Mouse (Mus musculus) midbrain, embryonic 10.5 days (tissue): ENCODE results near the gene Gm10643. TPM values are rescaled to one million over a fixed set of nuclear protein-coding genes. Genes with fewer than 3 reads are reported as not detected.

Experiments used
- DNase-seq: peaks from one replicate; pipeline ENCODE4 v3.0.0-alpha.2; 2017; ENCODE audit warnings: low spot score
- H3K27ac ChIP-seq: fragments of 300-500 bp; sonication (generic); replicated peaks from 2 replicates; pipeline ENCODE4 v1.5.1; 2016; ENCODE audit warnings: mild to moderate bottlenecking
- H3K27me3 ChIP-seq: fragments of 300-500 bp; sonication (generic); 2 replicates; pipeline ENCODE4 v1.6.1; 2016; ENCODE audit warnings: low read depth, mild to moderate bottlenecking; ENCODE audit not compliant: poor library complexity, severe bottlenecking
- H3K36me3 ChIP-seq: fragments of 300-500 bp; sonication (generic); 2 replicates; pipeline ENCODE4 v1.6.1; 2016; ENCODE audit warnings: mild to moderate bottlenecking, moderate library complexity
- H3K4me1 ChIP-seq: fragments of 300-500 bp; sonication (generic); 2 replicates; pipeline ENCODE4 v1.6.1; 2016
- H3K4me3 ChIP-seq: fragments of 300-500 bp; sonication (generic); 2 replicates; pipeline ENCODE4 v1.5.1; 2016; ENCODE audit warnings: mild to moderate bottlenecking, moderate library complexity
- H3K9me3 ChIP-seq: fragments of 300-500 bp; sonication (generic); replicated peaks from 2 replicates; pipeline ENCODE4 v1.6.1; 2016; ENCODE audit warnings: mild to moderate bottlenecking
- WGBS: fragments of 180-500 bp; shearing (Covaris S2); methylation state at CpG from one replicate; pipeline ENCODE4 v1.1.7; 2016; 5-methylcytosine and 5-hydroxymethylcytosine counted together
- microRNA counts: library from miRNA; unstranded; fragments of <30 nt; microRNA quantifications from one replicate; lab custom pipeline; 2017
- microRNA-seq: library from miRNA; unstranded; fragments of <30 nt; microRNA quantifications from one replicate; pipeline ENCODE4, GENCODE M21; 2017
- polyA plus RNA-seq: library from polyadenylated mRNA; unstranded; fragments of >200 nt; fragmentation: Nextera tagmentation; extraction: Ambion mirVana; gene quantifications from 2 replicates; pipeline ENCODE4 v1.2.1, GENCODE M21; 2016

Gene Gm10643
- polyA plus RNA-seq, 1 experiment from 2014 or later: 0.69 TPM

GRCm38 (mm10) chr8:84023085-84023484, 41.9 kb downstream of the Gm10643 start:
- DNase-seq: no peak
- H3K9me3 ChIP-seq: no peaks in the 10 kb centered on the region
- no peak overlapping the region for H3K4me3 ChIP-seq
- WGBS: 70% methylated on average over 5 of the region's 5 CpGs
- no peak overlapping the region for H3K27ac ChIP-seq
- peaks cover 80% of the 10 kb centered on the region for H3K27me3 ChIP-seq
- no peaks in the 10 kb centered on the region for H3K36me3 ChIP-seq
- peaks cover 45% of the 10 kb centered on the region for H3K4me1 ChIP-seq

- H3K4me3 ChIP-seq: peak overlapping the region; percentile 21
- peaks cover 68% of the 10 kb centered on the region for H3K27me3 ChIP-seq
- H3K9me3 ChIP-seq: no peaks in the 10 kb centered on the region
- H3K27ac ChIP-seq: peak overlapping the region; percentile 75
- H3K36me3 ChIP-seq: no peaks in the 10 kb centered on the region
- 44% methylated on average over 12 of the region's 12 CpGs for WGBS
- no peak for DNase-seq
- H3K4me1 ChIP-seq: peaks cover 41% of the 10 kb centered on the region
These were observed 43.4 kb downstream of the Gm10643 start for GRCm38 (mm10) chr8:84021569-84021968.

- no peaks in the 10 kb centered on the region for H3K9me3 ChIP-seq
- DNase-seq: no peak
- peak within 1 kb of the TSS; percentile 21 for H3K4me3 ChIP-seq
- no peaks in the 10 kb centered on the region for H3K36me3 ChIP-seq
- peaks cover 64% of the 10 kb centered on the region for H3K27me3 ChIP-seq
- WGBS: 3% methylated on average over 18 of the region's 18 CpGs
- H3K4me1 ChIP-seq: peaks cover 36% of the 10 kb centered on the region
- H3K27ac ChIP-seq: peak within 1 kb of the TSS; percentile 75
These were observed 43.8 kb downstream of the Gm10643 start, which contains the start of gene Palm3 for GRCm38 (mm10) chr8:84021096-84021495. Palm3 (plus strand) TSS chr8:84021471.

- H3K4me1 ChIP-seq: peaks cover 28% of the 10 kb centered on the region
- DNase-seq: no peak
- H3K27me3 ChIP-seq: peaks cover 57% of the 10 kb centered on the region
- no peaks in the 10 kb centered on the region for H3K9me3 ChIP-seq
- no peak overlapping the region for H3K4me3 ChIP-seq
- H3K36me3 ChIP-seq: no peaks in the 10 kb centered on the region
- WGBS: 91% methylated on average over 9 of the region's 9 CpGs
- no peak overlapping the region for H3K27ac ChIP-seq
These were observed 45.2 kb downstream of the Gm10643 start for GRCm38 (mm10) chr8:84019738-84020137.

- 97% methylated on average over 5 of the region's 5 CpGs for WGBS
- Histone ChIP-seq H3K27me3 (peaks cover 71% of the 10 kb centered on the region), H3K36me3 (no peaks in the 10 kb centered on the region), H3K4me1 (peaks cover 26% of the 10 kb centered on the region), H3K27ac (no peak overlapping the region), H3K9me3 (no peaks in the 10 kb centered on the region), H3K4me3 (no peak overlapping the region)
- DNase-seq: no peak
These were observed 49.1 kb downstream of the Gm10643 start for GRCm38 (mm10) chr8:84015833-84016232.

MicroRNAs within 50 kb of the gene (microRNA counts, 519-probe panel; counts per million panel counts)
- microRNA mmu-miR-709 (lab: Ali Mortazavi, UCI): 1,301 counts per million, percentile 2 among the panel's probes with 10 or more counts

Small RNA genes within 50 kb of the gene (microRNA-seq; reads per million reads assigned to microRNA genes)
- gene Mir709: not detected

Other genes with a start within 250 kb of the Gm10643 start
- 8.6 and 11.3 TPM in 2 replicates for gene Adgrl1, start 165.0 kb downstream of the Gm10643 start, polyA plus RNA-seq
- gene Gm10644, start 109.9 kb downstream of the Gm10643 start, polyA plus RNA-seq: 0.94 and 1.0 TPM in 2 replicates
- gene Asf1b, start 109.6 kb downstream of the Gm10643 start, polyA plus RNA-seq: 106 and 115 TPM in 2 replicates
- 169 and 178 TPM in 2 replicates for gene Prkaca, start 92.1 kb downstream of the Gm10643 start, polyA plus RNA-seq
- gene Samd1, start 67.5 kb downstream of the Gm10643 start, polyA plus RNA-seq: 8.0 and 8.5 TPM in 2 replicates
- gene 1700067K01Rik, start 63.6 kb downstream of the Gm10643 start, polyA plus RNA-seq: 0.68 and 0.99 TPM in 2 replicates
- 0.20 and 0.67 TPM in 2 replicates for gene 2210011C24Rik, start 53.0 kb downstream of the Gm10643 start, polyA plus RNA-seq
- 7.9 and 8.0 TPM in 2 replicates for gene Palm3, start 43.7 kb downstream of the Gm10643 start, polyA plus RNA-seq
- 0.17 and 0.21 TPM in 2 replicates for gene Il27ra, start 22.5 kb downstream of the Gm10643 start, polyA plus RNA-seq
- gene Rln3, start 20.1 kb downstream of the Gm10643 start, polyA plus RNA-seq: 0.20 TPM in 1 of 2 replicates, not detected in the other
- gene Rfx1, start 1.7 kb upstream of the Gm10643 start, polyA plus RNA-seq: 7.7 and 8.6 TPM in 2 replicates
- 16.3 and 17.5 TPM in 2 replicates for gene Dcaf15, start 39.6 kb upstream of the Gm10643 start, polyA plus RNA-seq
- 0.09 and 0.14 TPM in 2 replicates for gene Podnl1, start 60.9 kb upstream of the Gm10643 start, polyA plus RNA-seq
- gene Cc2d1a, start 82.8 kb upstream of the Gm10643 start, polyA plus RNA-seq: 14.0 and 18.1 TPM in 2 replicates
- gene 4930432K21Rik, start 82.9 kb upstream of the Gm10643 start, polyA plus RNA-seq: 2.4 TPM in 2 replicates
- gene Nanos3, start 120.1 kb upstream of the Gm10643 start, polyA plus RNA-seq: 3.0 and 5.6 TPM in 2 replicates
- gene Zswim4, start 171.9 kb upstream of the Gm10643 start, polyA plus RNA-seq: 30.4 and 39.5 TPM in 2 replicates
- gene D8Ertd738e, start 184.6 kb upstream of the Gm10643 start, polyA plus RNA-seq: 363 and 389 TPM in 2 replicates
- 65.5 and 72.0 TPM in 2 replicates for gene Mri1, start 192.2 kb upstream of the Gm10643 start, polyA plus RNA-seq
- 23.8 and 24.1 TPM in 2 replicates for gene Ccdc130, start 205.2 kb upstream of the Gm10643 start, polyA plus RNA-seq